Mouse (Mus musculus) mouse trophoblast stem cell (cell line): ENCODE results near the gene Hrh3.

ENCODE experiments used
- in situ Hi-C, 2 experiments: fragments of 300-500 bp; cut with MseI, MboI; formaldehyde crosslinking; loops; 2 replicates in 1 of 2; 3 replicates in 1 of 2; pipeline ENCODE4 v1.15.1; 2025

Gene Hrh3

GRCm38 (mm10) chr2:180107081-180107480 is 2.8 kb upstream of the Hrh3 start:
- in situ Hi-C loops, result no loop called here

GRCm38 (mm10) chr2:180105441-180106190 is 1.3 kb upstream of the Hrh3 start:
- in situ Hi-C loops, result no loop called here

DNA sequence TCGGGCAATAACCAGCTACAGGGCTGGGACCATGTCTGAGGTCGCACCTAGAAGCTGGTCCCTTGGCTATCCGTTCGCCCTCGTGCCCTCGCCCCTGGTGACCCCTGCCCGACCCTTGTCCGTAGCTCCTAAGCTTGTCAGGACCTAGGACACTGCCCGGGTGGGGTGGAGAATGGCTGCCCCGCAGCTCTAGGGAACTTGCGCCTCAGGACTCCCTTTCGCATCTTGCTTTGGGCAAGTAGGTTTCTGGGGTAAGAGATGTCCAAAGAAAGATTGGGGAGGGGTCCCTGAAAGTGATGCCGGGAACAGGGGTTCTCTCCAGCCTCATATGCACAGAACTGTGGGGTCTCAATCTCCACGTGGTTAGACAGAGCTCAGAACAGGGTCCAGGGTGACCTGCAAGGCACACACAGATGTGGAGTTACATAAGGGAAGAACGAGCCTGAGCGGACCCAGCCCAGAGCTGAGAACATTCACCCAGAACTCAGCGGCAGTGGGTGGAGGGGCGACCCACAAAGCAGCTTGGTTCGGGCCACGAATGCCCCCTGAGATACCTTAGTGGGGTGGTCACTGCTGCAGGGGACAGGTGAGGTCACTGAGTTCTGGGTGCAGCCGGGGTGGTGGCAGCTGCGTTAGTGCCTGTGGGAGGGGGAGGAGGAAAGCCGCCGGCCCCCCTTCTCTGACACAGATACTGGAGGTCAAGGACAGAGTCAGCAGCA is 530 bp upstream of the Hrh3 start:
- in situ Hi-C loops, result no loop called here

DNA sequence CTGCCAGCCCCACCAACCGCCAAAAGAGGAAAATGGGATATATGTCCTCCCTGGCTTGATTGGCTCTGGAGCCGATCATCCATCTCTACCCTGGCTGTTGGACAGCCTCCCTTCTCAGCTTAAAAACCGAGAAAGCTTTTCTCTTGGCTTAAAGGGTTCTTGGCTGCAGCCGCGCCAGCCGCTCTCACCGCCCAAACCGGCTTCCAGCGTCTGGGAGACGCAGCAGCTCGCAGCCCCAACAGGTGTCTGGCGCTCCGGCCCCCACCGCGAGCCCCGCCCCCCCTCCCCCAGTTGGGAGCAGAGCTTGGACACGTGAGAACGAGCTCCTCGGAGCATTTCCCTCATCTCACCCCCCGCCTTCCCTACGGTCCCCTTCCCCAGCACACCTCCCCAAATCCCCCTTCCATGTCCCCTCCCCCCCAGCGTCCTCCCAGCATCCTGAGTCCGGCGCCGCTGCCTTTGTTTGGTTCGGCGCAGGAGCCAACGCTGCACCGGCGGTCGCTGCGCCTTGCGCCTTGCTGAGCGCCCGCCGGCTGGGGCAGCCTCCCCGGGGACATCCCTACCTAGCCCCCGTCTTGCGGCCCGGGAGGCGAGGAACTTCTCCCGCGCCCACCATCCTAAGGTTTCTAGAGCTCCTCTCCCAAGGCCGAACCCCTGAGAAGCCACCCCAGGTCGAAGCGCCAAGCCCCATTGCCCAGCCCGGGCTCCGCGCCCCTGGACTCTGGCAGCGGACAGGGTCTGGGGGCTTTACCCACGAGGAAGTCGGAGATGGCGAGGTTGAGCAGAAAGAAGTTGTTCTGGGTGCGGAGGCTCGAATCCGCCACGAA is 924 bp downstream of the Hrh3 start:
- in situ Hi-C loops, result no loop called here

DNA sequence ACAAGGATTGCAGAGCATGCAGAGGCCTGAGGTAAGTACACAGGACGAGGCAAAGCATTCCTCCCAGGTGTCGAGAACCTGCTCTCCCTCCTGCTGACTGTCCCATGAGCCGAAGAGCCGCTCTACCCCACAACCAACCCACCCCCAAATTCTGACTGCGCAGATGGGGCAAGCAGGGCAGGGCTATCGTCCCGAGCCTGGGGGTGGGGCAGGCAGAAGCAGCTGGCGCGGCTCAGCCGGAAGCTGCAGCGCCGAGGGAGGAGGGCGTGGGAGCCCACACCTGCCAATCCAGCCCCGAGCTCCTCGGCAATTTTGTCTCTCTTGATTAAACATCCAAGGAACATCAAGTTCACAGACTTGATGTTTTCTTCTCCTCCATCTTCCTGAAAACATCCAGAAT is 4.8 kb downstream of the Hrh3 start:
- in situ Hi-C loops, result no loop called here

DNA sequence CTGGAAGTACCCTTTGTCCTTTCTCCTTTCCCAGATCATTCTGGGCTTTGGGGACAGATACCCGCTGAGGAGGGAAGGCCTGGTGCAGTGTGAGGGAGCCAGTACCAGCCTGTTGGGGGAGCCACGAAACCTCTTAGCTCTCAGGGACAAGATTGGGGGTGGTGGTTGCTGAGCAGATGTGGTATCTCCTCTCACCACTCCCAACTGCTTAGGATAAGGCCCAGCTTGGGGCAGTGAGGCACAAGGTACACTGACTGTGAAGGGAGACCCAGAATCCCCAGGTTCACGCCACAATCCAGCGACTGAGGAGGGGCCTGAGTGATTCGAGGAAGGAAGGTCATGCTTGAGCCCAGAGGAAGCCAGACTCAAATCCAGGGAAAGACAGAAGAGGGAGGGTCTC is 6.1 kb downstream of the Hrh3 start:
- in situ Hi-C loops, result no loop called here

- in situ Hi-C loops, result no loop called here
These were observed 6.7 kb downstream of the Hrh3 start for GRCm38 (mm10) chr2:180097585-180097984.

- in situ Hi-C loops, result no loop called here
These were observed 8.6 kb downstream of the Hrh3 start for GRCm38 (mm10) chr2:180095711-180096110.

GRCm38 (mm10) chr2:180090285-180090684 is 14.0 kb downstream of the Hrh3 start:
- in situ Hi-C loops, result no loop called here

DNA sequence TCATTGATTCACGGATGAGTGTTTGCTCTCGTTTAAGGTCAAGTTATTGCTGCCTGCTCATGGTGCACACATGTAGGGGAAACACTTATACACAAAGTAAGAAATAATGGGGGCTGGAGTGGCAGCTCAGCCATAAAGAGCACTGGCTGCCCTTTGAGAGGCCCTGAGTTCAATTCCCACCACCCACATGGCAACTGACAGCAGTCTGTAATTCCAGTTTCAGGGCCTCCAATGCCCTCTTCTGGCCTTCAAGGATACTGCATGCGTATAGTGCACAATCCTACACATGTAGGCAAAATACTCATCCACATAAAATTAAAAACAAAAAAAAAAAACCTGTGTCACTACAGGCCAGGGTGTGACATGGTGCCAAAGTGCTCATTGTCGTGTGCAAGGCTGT is 16.8 kb downstream of the Hrh3 start:
- in situ Hi-C loops, result no loop called here

- in situ Hi-C loops, result no loop called here
These were observed 17.7 kb downstream of the Hrh3 start for GRCm38 (mm10) chr2:180086637-180087027.

DNA sequence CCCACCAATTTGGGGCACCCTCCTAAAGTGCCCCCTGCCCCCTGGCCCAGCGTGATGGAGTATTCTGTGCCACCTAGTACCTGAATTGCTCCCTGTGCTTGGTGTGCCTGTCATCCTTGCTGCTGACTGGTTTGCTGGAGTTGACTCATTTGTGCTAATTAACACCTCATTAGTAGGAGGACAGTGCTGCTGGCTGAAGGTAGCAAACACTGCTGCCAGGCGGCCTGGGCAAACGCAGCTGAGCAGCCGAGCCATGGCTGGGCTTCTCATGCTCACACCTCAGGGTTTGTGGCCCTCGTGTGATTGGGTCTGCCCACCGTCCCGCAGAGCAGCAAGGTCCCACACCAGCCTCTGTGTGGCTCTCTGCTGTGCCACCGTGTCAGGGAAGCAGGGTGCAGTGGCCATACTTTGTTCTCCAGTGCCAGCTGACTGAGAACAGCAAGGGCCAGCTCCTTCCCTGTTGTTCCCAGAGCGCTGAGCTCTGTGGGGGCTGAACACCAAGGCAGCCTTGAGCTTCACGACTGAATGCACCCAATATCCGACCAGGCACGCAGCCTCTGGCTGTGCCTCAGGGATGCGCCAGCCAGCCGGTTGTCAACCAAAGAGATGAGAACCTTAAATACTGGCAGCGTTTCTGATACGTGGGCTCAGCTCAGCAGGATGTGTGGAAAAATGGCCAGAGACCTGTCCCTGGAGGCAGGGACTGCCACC is 18.2 kb downstream of the Hrh3 start:
- in situ Hi-C loops, result no loop called here

GRCm38 (mm10) chr2:180084565-180084964 is 19.7 kb downstream of the Hrh3 start:
- in situ Hi-C loops, result no loop called here

GRCm38 (mm10) chr2:180083063-180083462 is 21.2 kb downstream of the Hrh3 start:
- in situ Hi-C loops, result no loop called here

GRCm38 (mm10) chr2:180080680-180081079 is 23.6 kb downstream of the Hrh3 start:
- in situ Hi-C loops, result no loop called here

DNA sequence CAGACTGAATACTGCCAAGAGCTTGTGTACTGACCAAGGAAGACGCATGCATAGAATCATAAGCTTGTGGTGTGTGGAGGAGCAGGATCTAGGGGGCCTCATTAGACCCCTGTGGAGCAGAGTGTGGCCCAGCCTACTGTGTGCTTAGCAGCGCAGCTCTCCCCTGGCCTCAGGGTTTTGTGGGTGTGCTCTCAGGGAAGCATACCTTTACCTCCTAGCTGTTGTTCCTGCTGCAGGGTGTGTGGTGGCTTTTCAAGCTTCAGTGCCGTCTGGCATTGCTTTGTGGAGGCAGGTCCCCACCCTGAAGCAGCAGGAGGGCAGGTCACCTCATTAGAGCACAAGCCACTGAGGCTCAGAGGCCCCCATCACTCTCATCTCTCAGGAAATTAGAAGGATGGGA is 26.7 kb downstream of the Hrh3 start:
- in situ Hi-C loops, result no loop called here

GRCm38 (mm10) chr2:180072886-180073285 is 31.4 kb downstream of the Hrh3 start:
- in situ Hi-C loops, result no loop called here

GRCm38 (mm10) chr2:180071671-180072070 is 32.6 kb downstream of the Hrh3 start:
- in situ Hi-C loops, result no loop called here

DNA sequence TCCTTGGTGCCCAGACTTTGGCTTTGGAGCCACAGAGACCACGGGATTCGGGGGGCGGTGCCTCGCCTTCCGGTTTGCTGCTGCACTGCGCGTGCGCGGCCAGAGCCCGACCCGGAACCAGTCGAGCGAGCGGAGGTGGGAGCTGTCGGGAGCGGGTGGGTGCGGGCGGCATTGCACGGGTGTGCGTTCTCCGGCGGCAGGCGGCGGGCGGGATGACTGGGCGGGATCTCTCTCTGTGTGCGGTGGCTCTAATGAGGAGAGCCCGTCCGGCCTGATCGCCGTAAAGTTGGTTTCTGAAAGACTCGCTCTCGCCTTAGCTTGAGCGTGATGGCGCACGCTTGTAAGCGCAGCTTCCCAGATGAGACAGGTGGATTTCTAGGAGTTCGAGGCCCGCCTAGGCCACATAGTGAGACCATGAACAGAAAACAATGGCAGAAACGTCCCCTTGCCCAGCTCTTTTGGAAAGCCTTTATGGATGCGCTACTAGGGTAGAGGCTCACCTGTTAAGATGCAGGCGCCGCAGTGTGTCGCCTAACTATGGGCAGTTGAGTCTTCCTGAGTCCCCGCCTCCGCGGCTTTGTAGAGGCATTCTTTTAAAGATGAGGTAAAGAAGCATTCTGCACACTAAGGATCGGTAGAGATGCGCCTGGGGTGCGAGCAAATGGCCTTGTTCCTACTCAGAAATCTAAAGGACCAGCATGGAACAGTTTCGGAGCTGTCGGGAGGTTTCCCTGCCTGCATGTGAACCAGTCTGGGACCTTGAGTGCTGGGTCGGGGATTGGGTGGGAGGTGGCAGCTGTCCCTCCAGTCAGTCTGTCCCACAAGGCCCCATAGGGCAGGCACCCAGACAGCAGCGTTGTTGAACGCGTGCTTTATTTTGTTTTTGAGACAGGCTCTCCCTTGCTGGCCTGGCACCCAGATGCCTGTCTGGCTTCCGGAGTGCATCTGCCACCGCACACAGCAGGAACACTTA is 33.5 kb downstream of the Hrh3 start, which contains the start of gene Mtg2:
TSS of gene Mtg2 (plus strand) at position 108 of the 973 bp plus-strand sequence.
- in situ Hi-C loops, result no loop called here

DNA sequence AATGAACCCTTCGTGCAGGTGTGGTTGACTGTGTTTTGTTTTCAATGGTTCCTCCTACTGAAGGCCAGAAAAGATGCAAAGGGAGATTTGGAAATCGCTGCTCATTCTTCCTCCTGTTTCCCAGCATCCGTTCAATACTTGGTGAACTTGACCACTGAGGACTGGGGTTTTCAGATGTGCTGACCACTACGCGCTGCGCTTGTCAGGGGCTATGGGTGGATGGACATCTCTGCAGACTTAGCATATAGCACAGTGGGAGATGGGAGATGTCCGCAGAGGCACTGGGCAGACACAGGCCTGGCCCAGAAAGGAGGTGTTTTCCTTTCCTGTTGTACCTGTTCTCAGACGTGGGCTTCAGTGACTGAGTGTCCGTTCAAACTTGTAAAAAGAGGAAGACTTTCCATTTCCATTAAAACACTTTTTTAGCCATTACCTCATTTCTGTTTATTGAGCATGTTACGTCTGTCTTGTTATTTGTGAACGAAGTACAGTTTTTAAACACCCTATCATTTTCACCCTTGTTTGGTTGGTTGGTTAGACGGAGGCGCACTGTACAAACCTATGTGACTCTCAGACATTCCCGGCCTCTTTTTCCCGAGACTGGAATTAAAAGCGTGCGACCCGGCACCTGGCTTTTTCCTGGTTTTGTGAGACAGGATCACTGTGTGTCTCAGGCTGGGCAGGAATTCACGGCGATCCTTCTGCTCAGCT is 34.4 kb downstream of the Hrh3 start:
- in situ Hi-C loops, result no loop called here
